Mouse (Mus musculus) adipocyte (in vitro differentiated cells): ENCODE measurements around the gene Zdhhc4.

ENCODE experiments used
- DNase-seq: peaks from one replicate; pipeline ENCODE4 v3.0.0-alpha.2; 2016; ENCODE audit warnings: low spot score

Zdhhc4 gene

DNA sequence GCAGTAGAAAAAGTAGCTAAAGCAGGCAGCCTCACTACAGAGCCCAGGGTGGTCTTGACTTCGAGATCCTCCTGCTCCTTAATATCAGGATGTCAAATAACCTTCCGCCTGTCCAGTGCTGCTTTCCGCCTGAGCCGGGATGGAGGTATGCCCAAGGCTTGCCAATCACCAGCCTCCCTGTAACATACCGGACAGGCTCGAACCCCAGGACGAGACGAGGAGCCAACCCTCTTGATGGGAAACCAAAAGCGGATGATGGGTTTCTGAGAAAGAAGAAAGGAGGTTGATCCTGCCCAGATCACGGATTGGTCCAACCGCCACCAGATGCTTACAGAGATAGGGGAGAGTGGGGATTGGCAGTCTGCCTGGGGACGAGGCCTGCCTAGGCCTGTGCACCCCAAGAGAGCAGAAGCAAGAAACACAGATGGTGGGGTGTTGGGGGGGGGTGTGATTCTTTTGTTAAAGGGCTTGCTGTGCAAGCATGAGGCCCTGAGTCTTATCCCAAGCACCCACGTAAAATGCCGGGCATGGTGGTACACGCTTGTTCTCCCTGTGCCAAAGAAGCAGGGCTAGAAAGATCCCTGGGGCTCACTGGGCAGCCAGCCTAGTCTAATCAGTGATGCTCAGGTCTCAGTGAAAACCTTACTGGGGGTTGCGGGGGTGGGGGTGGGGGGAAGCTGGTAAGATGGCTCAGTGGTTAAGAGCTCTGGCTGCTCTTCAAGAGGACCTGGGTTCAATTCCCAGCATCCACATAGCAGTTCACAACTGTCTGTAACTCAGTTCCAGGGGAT is 56.3 kb downstream of the Zdhhc4 start:
- DNase-seq = no peak

DNA sequence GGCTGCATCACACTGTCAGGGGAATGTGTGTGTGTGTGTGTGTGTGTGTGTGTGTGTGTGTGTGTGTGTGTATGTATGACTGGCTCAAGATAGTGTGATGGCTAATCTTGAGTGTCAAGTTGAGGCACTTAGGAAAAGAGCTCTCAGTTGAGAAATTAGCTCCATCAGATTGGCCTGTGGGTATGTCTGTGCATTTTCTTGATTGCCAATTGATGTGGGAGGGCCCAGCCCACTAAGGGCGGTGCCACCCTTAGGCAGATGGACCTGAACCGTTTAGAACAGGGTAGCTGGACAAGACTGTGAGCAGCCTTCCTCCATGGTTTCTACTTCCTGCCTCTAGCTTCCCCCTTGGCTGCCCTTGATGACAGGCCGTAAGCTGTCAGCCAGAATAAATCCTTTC is 56.9 kb downstream of the Zdhhc4 start:
- DNase-seq = no peak

DNA sequence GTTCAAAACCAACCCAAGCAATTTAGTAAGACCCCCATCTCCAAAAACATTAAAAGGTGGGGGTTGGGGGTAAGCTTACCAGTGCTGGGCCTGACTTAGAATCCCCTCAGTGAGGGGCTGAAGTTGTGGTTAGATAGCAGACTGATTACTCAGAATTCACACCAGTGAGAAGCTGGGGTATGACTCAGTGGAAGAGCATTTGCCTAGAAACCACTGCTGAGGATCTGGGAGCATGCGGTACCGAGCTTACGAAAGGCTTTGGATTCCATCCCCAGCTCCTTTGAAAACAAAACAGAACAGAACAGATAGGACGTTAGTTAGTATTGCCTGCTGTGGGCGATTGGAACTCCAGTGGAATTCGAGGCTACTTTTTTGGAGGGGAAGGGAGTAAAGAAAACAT is 57.4 kb downstream of the Zdhhc4 start:
- peak; percentile 55 for DNase-seq

DNA sequence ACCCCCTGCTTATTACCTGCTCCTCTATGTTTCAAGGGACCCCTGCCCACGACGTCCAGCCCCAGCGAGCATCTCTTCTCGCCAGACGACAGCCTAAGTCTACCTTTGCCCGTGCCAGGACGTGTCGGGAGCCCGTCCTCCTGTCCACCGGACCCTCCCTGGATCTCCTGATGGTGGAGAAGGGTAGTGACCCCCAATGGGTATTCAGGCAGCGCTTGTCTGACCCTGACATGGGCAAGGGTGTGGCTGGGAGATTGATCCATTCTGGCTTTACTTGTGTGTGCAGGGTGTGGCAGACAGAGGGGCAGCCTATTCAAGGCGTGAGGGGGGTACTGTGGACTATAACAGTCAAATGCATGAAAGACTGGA is 58.9 kb downstream of the Zdhhc4 start:
- DNase-seq = no peak

DNA sequence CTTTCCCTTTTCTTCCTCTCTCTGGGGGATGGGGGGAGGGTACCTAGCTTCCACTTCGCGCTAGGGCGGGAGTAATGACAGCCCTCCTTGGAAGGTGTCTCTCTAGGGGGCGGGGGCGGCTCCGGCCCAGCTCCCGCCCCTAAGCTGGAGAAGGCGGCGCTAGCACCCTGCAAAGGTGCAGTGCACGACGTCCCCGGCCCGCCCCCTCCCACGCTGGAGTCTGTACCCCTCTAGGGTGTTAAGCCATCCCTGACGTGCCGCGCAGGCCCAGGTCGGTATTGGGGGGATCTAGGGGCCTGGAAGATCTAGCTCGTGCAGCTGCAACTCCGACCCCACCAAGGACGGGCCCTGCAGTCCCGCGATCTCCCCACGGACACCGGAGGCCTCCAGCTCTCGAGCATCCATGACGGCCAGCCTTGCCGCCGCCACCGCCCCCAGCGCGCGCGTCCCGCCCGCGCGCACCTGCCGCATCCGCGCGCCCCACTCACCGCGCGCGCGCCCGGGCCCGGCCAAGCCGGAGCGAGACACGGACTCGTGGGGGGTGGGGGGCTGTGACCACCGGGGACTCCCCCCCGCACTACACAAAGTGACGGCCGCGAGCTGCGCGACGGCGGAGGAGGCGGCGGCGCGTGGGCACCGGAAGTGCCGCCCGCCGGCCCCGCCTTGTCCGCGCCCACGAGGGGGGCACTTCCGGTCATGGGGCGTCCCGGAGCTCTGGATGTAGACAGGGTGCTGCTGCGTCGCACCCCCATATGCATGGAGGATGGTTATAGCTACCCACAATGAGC is 59.5 kb downstream of the Zdhhc4 start, which contains the start of gene Zfp316:
TSS of gene Zfp316 (minus strand) at position 660 of the 788 bp plus-strand sequence.
- peak; percentile 64 for DNase-seq

DNA sequence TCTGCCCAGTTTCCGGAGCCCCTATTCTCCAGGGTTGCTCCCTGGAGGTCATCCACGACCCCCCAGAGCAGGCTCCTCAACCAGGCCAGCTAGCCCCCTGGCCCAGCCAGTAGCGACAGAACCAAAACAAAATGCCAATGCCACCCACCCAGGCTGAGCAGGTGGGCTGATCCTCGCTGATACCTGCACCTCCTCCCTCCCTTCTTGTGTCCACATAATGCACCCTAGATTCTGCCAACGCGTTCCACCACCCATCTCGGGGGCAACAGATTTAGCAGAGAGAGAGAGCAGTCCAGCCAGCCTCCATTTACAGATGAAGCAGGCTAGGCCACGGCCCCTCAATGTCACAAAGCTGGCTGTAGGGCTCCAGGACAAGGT is 60.1 kb downstream of the Zdhhc4 start:
- no peak for DNase-seq

DNA sequence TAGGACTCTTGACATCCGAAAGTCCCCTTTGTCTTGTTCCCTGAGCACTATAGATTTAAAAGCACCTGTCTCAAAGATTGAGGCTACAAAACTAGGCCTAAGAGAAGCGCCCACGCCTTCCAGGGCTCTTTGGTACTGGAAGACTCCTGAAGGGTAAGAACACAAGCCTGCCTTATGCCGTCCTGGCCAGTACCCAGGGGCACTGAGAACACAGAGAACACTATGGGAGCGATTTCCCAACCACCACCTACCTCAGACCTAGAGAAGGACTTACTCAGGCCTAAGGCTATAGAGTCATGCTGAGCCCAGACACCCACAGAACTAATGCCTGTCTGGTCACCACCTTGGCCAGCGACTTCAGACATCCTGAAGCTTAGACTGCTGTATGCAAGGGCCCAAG is 62.3 kb downstream of the Zdhhc4 start:
- no peak for DNase-seq
